Mouse (Mus musculus) embryonic fibroblast, embryonic 13.5 days (primary cell): Measurements from ENCODE around the gene Gpn2. TPM values are rescaled to one million over a fixed set of nuclear protein-coding genes. Genes with fewer than 3 reads are reported as not detected.

Experiments
- H3K27ac ChIP-seq: 2 replicates; pipeline ENCODE4 v1.5.1; 2012; ENCODE audit warnings: low read length, control low read depth, inconsistent platforms; ENCODE audit not compliant: insufficient read depth
- H3K4me1 ChIP-seq: 2 replicates; pipeline ENCODE4 v1.6.1; 2011; ENCODE audit warnings: low read length; ENCODE audit not compliant: control insufficient read depth, insufficient read depth
- H3K4me3 ChIP-seq: 2 replicates; pipeline ENCODE4 v1.5.1; 2011; ENCODE audit warnings: mild to moderate bottlenecking, control low read depth, low read length; ENCODE audit not compliant: insufficient read depth
- CTCF ChIP-seq: IDR thresholded peaks from 2 replicates; pipeline ENCODE4 v1.5.1; 2011; ENCODE audit warnings: mild to moderate bottlenecking, control low read depth, low read length, moderate library complexity, borderline replicate concordance; ENCODE audit not compliant: insufficient read depth
- POLR2A ChIP-seq: IDR thresholded peaks from 2 replicates; pipeline ENCODE4 v1.6.1; 2011; ENCODE audit warnings: low read depth, mild to moderate bottlenecking, control low read depth, low read length, moderate library complexity
- polyA plus RNA-seq: library from polyadenylated mRNA; stranded (reverse); fragments of >200 nt; gene quantifications from 2 replicates; pipeline ENCODE4 v1.2.4, GENCODE M21; 2011; ENCODE audit warnings: low read depth; ENCODE audit not compliant: missing spikeins, insufficient read length

The Gpn2 gene
- 10.9 and 12.2 TPM in 2 replicates for polyA plus RNA-seq

DNA sequence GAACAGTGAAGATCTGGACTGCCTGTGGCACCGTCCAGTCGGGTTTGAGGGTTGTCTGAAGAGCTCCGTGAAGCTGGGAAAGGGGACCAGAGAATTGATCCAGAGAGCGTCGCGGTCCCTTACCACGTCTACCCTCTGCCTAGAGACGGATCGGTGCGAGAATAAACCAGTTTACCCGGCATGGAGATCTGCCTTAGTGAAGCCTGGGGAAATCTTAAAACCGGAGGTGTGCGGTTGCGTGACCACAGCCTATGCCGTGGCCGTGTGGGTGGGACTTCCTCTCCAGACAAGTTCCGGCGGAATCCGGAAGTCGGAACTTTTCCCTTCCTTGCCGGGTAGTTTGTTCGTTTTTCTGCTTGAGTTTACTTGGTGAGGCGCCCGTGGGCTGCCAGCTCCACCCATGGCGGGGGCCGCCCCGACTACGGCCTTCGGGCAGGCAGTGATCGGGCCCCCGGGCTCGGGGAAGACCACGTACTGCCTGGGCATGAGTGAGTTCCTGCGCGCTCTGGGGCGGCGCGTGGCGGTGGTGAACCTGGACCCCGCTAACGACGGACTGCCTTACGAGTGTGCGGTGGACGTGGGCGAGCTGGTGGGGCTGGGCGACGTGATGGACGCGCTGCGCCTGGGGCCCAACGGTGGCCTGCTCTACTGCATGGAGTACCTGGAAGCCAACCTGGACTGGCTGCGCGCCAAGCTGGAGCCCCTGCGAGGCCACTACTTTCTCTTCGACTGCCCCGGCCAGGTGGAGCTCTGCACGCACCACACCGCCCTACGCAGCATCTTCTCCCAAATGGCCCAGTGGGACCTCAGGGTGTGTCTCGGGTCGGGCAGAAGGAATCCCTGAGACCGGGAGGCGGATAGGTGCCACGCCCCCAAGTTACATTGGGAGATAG lies at the start of gene Gpn2:
Gene Gpn2, plus strand, starts transcription at position 304 of the 893 bp plus-strand sequence.
- TF ChIP-seq CTCF = no peak
- TF ChIP-seq POLR2A = peak; percentile 92
- H3K4me1 ChIP-seq = no peaks in the 10 kb centered on the region; the same call in 1 of the 2 replicates
- peak within 1 kb of the TSS; percentile 62 for H3K27ac ChIP-seq

DNA sequence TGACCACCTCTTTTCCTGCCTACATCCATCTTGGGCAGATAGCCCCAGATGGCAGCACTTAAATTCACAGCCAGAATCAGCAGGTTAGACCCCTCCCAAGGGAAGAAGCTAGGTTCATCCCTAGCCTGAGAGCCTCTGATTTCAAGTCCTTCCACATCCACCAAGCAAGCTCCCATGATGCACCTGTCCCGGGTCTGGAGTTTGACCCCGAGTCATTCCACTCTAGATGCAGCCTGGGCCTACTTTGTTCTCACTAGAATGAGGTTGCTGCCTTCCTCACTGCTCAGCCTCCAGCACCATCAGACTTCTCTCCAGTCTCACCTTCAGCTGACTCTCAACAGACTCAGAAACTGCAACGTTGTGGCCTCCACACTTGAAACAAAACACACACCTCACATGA lies 48.1 kb upstream of the Gpn2 start:
- Histone ChIP-seq H3K4me3 (no peak overlapping the region), H3K4me1 (no peaks in the 10 kb centered on the region), H3K27ac (no peak overlapping the region)
- TF ChIP-seq CTCF (no peak), POLR2A (no peak)

More for the DNA sequence above, at the start of gene Gpn2:
- peak within 1 kb of the TSS; percentile 63 for H3K4me3 ChIP-seq

DNA sequence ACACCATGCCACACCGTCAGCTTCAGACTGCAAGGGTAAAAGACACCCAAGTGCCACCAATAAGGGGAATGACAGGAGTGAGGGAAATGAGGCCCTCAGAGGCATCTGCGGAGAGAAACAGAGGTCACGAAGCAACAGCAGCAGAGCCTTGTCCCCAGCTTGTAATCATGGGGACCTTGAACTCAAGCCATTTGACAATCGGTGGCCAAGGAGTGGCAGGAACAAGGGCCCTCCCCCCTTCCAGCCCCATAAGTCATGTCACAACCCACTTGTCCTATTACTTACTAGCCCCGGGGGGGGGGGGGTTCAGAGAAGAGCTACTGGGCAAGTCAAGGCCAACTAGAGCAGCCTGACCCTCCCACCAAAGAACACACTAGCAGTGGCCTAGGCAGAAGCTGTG lies 47.5 kb upstream of the Gpn2 start:
- H3K4me3 ChIP-seq = no peak overlapping the region
- H3K27ac ChIP-seq = no peak overlapping the region
- H3K4me1 ChIP-seq = no peaks in the 10 kb centered on the region
- no peak for TF ChIP-seq CTCF
- no peak for TF ChIP-seq POLR2A

DNA sequence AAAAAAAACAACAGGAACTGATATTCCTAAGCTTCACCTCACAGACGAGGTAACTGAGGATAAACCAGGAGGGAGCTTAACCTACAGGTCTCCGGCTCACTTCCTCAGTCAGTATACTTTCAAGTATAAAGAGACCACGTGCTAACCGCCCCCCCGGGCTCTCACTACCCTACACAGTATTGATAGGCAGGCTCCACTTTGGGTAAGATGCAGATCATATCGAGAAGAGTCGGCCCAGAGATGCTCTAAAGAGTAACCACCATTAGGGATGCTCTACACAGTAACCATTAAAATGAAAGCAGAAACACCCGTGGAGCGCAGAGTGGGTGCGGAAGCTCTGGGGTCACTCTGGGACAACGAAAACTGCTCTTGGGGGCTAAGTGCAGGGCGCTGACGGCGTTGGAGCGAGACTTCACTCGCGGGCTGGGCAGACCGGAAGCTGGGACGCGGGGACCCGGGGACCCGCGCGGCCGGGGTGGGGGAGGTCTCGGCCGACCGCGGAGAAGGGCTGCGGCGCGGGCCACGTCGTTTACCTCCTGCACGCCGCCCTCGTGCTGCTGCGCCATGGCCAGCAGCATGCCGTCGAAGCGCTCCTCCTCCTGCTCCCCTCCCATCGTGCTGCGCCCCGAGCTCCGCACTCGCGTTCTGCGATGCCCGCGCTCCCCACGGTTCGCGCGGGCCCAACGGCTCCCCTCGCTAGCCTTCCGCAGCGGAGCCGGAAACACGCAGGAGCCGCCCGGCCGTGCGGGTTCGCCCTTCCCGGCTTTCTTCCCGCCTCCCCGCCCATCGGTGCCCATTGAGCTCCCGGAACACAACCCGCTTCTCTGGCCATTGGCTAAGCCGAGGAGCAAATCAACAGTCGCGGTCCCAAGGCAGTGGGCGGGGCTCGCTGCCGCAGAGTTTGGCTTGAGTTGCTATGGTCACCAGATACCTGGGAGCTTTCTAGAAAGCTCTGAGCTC lies 38.6 kb upstream of the Gpn2 start, which contains the start of gene Nudc:
Gene Nudc, minus strand, starts transcription at position 725 of the 960 bp plus-strand sequence.
- Histone ChIP-seq H3K4me1 (no peaks in the 10 kb centered on the region), H3K4me3 (peak within 1 kb of the TSS; percentile 100), H3K27ac (no peak within 1 kb of the TSS)
- TF ChIP-seq CTCF = no peak
- peak; percentile 77 for TF ChIP-seq POLR2A

DNA sequence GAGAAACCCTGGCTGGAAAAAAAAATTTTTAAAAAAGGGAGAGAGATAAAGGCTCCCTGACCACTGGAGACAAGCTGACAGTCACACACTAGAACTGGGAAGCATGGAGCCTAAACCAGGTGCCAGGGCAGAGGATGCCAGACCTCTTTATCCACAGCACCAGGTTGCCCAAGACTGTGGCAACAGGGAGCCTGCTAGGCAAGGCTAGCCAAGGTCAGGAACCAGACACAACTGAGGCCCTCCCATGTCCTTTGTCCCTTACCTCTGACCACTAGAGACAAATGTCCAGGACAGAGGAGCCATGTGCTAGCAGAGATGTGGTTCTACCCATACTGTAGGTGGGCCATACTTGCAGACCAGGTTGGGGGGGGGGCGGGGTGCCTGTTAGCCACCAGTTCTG lies 32.1 kb upstream of the Gpn2 start:
- TF ChIP-seq POLR2A (no peak), CTCF (no peak)

DNA sequence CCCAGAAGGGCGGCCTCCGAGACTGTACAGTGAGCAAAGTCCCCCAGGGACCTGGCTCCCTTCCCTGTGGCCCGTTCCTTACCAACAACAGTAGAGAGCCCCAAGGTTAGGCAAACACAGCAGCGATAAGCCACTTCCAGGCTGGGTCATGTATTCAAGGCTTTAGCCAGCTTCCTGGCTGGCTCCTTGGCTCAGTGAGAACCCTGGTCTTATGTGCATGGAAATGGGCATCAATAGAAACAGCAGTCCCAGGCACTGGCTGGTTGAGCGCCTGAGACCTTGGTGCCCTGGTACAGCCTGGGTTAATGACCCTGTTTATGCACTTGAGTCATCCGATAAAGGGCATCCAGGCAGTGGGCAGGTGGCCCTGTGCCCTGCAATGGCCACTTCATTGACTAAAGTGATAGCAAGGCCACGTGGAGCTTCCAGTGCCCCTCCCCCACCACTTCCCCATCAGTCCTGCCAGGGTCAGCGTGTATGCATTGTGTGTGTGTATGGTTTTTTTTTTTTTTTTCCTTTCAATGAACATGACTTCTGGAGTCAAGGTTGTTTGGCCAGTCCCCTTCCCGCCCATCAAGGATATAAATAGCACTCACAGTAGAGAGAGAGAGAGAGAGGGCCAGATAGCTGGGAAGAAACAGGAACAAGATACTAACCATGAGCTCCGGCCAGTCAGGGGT lies 31.3 kb upstream of the Gpn2 start, which contains the start of gene Nr0b2:
Gene Nr0b2, plus strand, starts transcription at position 609 of the 680 bp plus-strand sequence.
- Histone ChIP-seq H3K27ac (no peak within 1 kb of the TSS), H3K4me3 (no peak within 1 kb of the TSS), H3K4me1 (no peaks in the 10 kb centered on the region)
- TF ChIP-seq POLR2A (no peak), CTCF (no peak)

More for the DNA sequence above, 32.1 kb upstream of the Gpn2 start:
- Histone ChIP-seq H3K4me1 (no peaks in the 10 kb centered on the region), H3K27ac (no peak overlapping the region), H3K4me3 (no peak overlapping the region)

DNA sequence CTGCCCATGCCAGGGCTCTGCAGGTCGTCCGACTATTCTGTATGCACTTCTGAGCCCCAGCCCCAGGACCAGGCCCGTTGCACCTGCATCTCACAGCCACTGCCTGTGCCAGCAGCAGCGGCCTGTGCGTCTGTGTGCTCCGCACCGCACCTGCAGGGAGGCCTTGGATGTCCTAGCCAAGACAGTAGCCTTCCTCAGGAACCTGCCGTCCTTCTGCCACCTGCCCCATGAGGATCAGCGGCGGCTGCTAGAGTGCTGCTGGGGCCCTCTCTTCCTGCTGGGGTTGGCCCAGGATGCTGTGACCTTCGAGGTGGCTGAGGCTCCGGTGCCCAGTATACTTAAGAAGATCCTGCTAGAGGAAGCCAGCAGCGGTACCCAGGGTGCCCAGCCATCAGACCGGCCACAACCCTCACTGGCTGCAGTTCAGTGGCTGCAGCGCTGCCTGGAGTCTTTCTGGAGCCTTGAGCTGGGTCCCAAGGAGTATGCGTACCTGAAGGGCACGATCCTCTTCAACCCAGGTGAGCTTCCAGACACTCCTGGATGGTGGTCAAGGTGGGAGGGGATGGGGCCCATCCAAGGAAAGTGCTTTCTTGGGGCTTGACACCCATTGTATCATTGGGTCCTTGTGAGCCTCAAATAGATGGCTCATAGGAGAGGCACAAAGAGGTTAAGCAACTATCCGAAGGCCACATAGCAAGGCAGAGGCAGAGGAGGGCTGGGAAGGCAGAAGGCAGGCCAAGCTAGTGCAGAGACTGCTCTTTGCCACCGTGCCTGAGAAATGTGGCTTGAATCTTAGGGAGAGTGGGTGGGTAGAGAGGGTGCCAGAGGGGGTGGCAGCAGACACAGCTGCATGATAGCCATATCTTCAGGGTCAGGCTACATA lies 30.5 kb upstream of the Gpn2 start:
- H3K4me1 ChIP-seq = no peaks in the 10 kb centered on the region
- H3K4me3 ChIP-seq = no peak overlapping the region
- H3K27ac ChIP-seq = no peak overlapping the region
- TF ChIP-seq CTCF (no peak), POLR2A (no peak)

DNA sequence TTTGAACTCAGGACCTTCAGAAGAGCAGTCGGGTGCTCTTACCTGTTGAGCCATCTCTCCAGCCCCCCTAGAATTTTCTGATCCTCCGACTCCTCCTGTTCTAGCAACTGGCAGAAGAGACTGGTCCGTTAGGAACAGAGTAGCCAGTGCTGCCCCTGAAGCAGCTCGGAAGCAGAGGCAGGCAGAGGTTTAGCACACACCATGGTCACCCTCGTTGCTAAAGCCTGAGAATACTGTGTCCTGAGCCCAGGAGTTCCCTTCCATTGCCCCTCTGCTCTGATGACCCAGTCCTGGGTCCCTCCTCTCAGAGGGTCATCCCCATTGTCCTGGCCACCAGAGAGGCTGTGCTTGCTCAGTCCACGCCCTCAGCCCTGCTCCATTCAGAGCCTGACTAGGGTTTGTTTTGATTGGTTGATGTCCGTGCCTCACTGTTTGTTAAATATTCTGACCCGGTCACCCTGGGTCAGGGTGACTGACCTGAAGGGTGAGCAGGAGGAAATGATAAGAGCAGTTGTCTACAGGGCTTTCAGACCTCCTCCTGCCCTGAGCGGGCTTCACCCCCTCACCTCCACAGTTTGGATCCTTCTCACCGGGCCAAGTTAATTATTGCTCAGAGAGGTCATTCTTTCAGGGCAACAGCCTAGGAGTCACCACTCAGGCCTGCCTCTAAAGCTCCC lies 27.0 kb upstream of the Gpn2 start:
- TF ChIP-seq POLR2A (no peak), CTCF (no peak)
- Histone ChIP-seq H3K4me1 (no peaks in the 10 kb centered on the region), H3K27ac (no peak overlapping the region), H3K4me3 (no peak overlapping the region)
